Mouse (Mus musculus): Measurements from ENCODE around the gene Fkbp8. TPM values are rescaled to one million over a fixed set of nuclear protein-coding genes. Genes with fewer than 3 reads are reported as not detected.

Gene Fkbp8
- polyA plus RNA-seq (2015; fragmentation: Nextera tagmentation; extraction: Ambion mirVana), result 402 and 462 TPM in 2 replicates

DNA sequence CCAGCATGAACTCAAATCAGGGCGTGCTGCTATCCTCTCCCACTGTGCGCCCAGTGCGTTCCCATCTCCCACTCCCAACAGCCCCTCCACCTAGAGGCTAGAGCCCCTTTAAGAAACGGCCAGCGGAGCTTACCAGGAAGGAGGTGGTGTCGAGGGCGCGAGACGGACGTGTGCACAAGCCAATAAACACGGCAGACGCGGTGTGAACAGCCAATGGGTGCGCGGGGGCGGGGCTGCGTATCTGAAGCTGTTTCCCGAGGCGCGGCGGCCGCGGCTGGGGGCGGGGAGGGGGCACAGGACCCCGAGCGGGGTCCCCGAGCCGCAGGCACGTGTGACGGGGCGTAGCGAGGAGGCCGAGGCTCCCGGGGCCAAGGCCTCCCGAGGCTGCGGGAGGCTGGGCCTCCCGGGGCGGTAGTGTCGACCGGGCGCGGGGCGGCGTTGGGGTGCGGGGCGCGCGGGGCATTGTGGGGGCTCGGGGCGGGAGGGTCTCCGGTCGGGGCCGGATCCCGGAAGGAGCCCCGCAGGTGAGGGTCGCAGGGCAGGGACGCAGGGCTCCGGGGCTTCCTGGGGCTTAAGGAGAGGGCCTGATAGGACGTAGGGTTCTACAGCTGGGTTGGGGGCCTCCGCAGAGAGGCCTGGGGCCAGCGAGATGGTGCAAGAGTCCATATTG, at the start of gene Fkbp8, which contains the start of gene Kxd1:
TSS of gene Fkbp8 (plus strand) at position 213 of the 670 bp plus-strand sequence.
TSS of gene Kxd1 (minus strand) at position 445 of the 670 bp plus-strand sequence.
- under 1% methylated on average over 60 of the region's 61 CpGs for WGBS
- no peaks in the 10 kb centered on the region for H3K27me3 ChIP-seq (replicated peaks; ENCODE audit: control insufficient read depth, insufficient read depth, low read length)
- no peaks in the 10 kb centered on the region for H3K9me3 ChIP-seq (ENCODE audit: control insufficient read depth, low read length)
- H3K27ac ChIP-seq (ENCODE audit: low read length), result peak within 1 kb of the TSS; percentile 79
- H3K4me1 ChIP-seq (replicated peaks; ENCODE audit: control insufficient read depth, insufficient read depth, low read length), result peaks cover 35% of the 10 kb centered on the region
- H3K36me3 ChIP-seq (ENCODE audit: control insufficient read depth, insufficient read depth), result peaks cover 8% of the 10 kb centered on the region
- ATAC-seq, result peak; percentile 95
- H3K4me3 ChIP-seq (replicated peaks; ENCODE audit: low read length), result peak within 1 kb of the TSS; percentile 77
- H3K9ac ChIP-seq (replicated peaks; ENCODE audit: low read depth, low read length), result peak within 1 kb of the TSS; percentile 94
- peak within 1 kb of the TSS; percentile 89 for H3K4me2 ChIP-seq (ENCODE audit: low read length)

DNA sequence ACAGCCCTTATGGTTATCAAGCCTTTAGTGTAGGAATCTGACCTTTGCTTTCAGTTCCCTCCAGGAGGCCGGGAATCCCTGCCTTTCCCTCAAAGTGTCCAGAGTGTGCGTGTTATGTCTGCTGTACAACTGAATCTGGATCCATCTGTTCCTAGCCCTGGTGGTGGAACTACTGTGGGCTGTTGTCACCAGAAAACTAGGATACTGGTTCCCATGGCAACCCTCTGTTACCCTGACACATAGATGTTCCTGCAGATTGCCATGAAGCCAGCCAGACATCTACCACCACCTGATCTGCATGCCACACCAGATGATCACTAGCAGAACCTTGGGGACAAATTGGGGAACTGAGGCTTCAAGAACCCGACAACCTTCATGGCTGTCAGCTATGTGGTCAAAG, 45.6 kb upstream of the Fkbp8 start:
- no peaks in the 10 kb centered on the region for H3K36me3 ChIP-seq (ENCODE audit: control insufficient read depth, insufficient read depth)
- H3K9ac ChIP-seq (replicated peaks; ENCODE audit: low read depth, low read length), result no peak overlapping the region
- H3K9me3 ChIP-seq (ENCODE audit: control insufficient read depth, low read length), result no peaks in the 10 kb centered on the region
- H3K27me3 ChIP-seq (replicated peaks; ENCODE audit: control insufficient read depth, insufficient read depth, low read length), result peaks cover 23% of the 10 kb centered on the region
- H3K27ac ChIP-seq (ENCODE audit: low read length), result no peak overlapping the region
- no peak for ATAC-seq
- H3K4me2 ChIP-seq (ENCODE audit: low read length), result no peak overlapping the region
- peaks cover 15% of the 10 kb centered on the region for H3K4me1 ChIP-seq (replicated peaks; ENCODE audit: control insufficient read depth, insufficient read depth, low read length)
- no peak overlapping the region for H3K4me3 ChIP-seq (replicated peaks; ENCODE audit: low read length)
- WGBS, result 81% methylated on average over 3 of the region's 3 CpGs

DNA sequence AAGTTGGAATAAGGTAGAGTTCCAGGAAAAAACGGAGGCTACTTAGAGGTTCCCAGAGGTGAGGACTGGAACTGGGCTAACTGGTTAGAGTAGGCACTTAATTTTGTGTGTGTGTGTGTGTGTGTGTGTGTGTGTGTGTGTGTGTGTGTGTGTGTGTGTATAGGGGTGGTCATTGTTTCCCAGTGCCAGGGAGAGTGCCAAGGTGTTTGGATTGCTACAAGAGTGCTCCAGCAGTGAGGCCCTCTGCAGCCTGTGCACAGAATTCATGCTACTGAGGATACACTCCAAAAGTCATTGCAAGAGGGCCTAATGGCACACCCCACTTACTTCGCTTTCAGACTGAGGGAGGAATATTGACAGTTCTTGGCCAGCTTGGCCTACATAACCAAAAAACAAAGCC, 44.6 kb upstream of the Fkbp8 start:
- no peaks in the 10 kb centered on the region for H3K36me3 ChIP-seq (ENCODE audit: control insufficient read depth, insufficient read depth)
- ATAC-seq, result no peak
- no peak overlapping the region for H3K4me3 ChIP-seq (replicated peaks; ENCODE audit: low read length)
- H3K9ac ChIP-seq (replicated peaks; ENCODE audit: low read depth, low read length), result no peak overlapping the region
- H3K27ac ChIP-seq (ENCODE audit: low read length), result no peak overlapping the region
- H3K9me3 ChIP-seq (ENCODE audit: control insufficient read depth, low read length), result no peaks in the 10 kb centered on the region
- WGBS, result 69% methylated on average over 2 of the region's 2 CpGs
- peaks cover 11% of the 10 kb centered on the region for H3K4me1 ChIP-seq (replicated peaks; ENCODE audit: control insufficient read depth, insufficient read depth, low read length)
- H3K4me2 ChIP-seq (ENCODE audit: low read length), result no peak overlapping the region
- H3K27me3 ChIP-seq (replicated peaks; ENCODE audit: control insufficient read depth, insufficient read depth, low read length), result peaks cover 26% of the 10 kb centered on the region

DNA sequence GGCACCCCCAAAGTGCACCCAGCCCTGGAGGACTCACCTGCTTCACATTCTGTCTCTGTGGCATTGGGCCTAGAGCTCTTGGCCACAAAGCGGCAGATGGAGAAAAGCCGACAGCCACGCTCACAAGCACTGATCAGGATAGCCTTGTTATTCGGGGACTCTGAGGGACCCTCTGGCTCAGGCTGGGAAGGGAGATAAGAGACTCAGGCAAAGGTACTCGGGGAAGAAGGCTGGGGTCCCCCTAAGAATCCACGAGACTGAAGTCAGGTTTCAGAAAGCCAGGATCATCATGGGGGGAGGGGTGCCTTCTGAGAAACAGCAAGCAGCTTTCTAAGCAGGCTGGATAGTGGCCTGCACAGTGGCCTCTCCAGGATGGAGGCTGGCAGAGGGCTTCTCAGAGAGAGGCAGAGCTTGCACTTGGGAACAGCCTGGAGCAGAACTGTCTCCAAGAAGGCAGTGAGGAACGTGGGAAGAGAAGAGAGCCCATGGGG, 41.3 kb upstream of the Fkbp8 start:
- Histone ChIP-seq H3K27ac (ENCODE audit: low read length) (no peak overlapping the region), H3K4me2 (ENCODE audit: low read length) (peak overlapping the region; percentile 84), H3K9me3 (ENCODE audit: control insufficient read depth, low read length) (no peaks in the 10 kb centered on the region), H3K9ac (replicated peaks; ENCODE audit: low read depth, low read length) (peak overlapping the region; percentile 88; the same call in 1 of the 2 replicates), H3K4me3 (replicated peaks; ENCODE audit: low read length) (peak overlapping the region; percentile 69), H3K27me3 (replicated peaks; ENCODE audit: control insufficient read depth, insufficient read depth, low read length) (peaks cover 55% of the 10 kb centered on the region), H3K4me1 (replicated peaks; ENCODE audit: control insufficient read depth, insufficient read depth, low read length) (peaks cover 23% of the 10 kb centered on the region), H3K36me3 (ENCODE audit: control insufficient read depth, insufficient read depth) (no peaks in the 10 kb centered on the region)
- 52% methylated on average over 7 of the region's 7 CpGs for WGBS
- ATAC-seq, result no peak

DNA sequence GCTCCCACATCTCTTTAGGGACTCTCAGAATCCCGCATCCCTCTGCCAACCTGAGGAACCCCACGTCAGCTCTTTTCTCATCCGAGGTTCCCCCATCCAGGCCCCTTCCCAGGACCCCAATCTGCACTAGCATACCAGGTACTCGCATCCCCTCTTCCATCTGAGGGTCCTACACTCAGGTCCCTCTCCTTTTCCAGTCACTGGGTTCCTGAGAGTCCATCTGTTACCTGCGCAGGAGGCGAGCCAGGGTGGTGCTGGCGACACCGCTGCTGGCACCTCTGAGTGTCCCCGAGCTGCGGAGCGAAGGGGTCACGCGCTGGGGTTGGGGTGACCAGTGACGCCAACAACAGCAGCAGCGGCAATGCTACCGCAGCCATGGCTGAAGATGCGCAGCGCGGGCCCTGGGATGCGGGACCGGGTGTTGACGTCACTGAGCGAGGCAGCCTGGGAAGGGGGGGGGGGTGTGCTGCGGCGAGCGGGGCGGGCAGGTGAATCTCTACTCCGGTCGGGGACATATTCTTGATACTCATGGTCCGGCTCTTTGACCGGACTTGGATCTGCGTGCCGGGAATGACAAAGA, 40.5 kb upstream of the Fkbp8 start, which contains the start of gene Tmem59l:
TSS of gene Tmem59l (minus strand) at position 418 of the 580 bp plus-strand sequence.
- Histone ChIP-seq H3K4me3 (replicated peaks; ENCODE audit: low read length) (peak within 1 kb of the TSS; percentile 69), H3K4me1 (replicated peaks; ENCODE audit: control insufficient read depth, insufficient read depth, low read length) (peaks cover 23% of the 10 kb centered on the region), H3K27ac (ENCODE audit: low read length) (no peak within 1 kb of the TSS), H3K9me3 (ENCODE audit: control insufficient read depth, low read length) (no peaks in the 10 kb centered on the region), H3K36me3 (ENCODE audit: control insufficient read depth, insufficient read depth) (no peaks in the 10 kb centered on the region), H3K27me3 (replicated peaks; ENCODE audit: control insufficient read depth, insufficient read depth, low read length) (peaks cover 63% of the 10 kb centered on the region), H3K4me2 (ENCODE audit: low read length) (peak within 1 kb of the TSS; percentile 84), H3K9ac (replicated peaks; ENCODE audit: low read depth, low read length) (peak within 1 kb of the TSS; percentile 88)
- 2% methylated on average over 33 of the region's 33 CpGs for WGBS
- ATAC-seq, result peak; percentile 70

DNA sequence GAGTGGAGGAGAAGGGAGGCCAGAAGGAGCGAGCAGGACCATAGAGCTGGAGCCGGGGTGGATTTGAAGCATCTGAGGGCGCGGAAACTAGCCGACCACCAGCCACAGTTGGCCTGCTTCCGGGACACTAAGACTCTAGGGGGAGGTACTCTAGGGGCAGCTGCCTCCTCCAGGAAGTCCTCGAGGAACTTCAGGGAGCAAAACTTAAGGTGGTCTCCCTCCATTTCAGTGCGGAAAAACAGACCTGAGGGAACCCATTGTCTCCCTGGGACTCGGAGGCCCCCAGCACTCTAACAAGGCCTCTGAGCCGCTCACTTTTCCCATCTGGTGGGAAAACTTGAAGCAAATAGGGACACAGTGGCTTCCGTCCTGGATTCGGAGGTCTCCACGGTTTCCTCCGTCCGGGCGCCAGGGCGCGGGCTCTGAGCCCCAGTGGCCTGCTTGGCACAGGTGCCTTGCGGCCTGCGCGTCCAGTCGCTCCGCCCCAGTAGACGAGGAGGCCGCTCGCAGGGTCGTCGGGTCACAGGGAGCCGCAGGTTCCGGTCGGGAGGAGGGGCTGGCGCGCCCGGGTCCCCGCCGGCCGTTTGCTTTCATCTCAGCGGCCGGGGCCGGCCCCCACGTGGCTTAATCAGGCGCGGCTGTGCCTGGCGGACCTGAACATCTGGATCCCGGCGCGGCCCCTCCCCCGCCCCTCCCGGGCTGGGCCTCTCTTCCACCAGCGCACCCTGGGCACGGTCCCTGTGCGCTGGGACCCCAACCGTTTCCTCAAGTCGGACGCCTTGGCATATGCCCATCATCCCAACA, 39.3 kb upstream of the Fkbp8 start:
- H3K9me3 ChIP-seq (ENCODE audit: control insufficient read depth, low read length), result no peaks in the 10 kb centered on the region
- H3K27me3 ChIP-seq (replicated peaks; ENCODE audit: control insufficient read depth, insufficient read depth, low read length), result peaks cover 75% of the 10 kb centered on the region
- H3K4me2 ChIP-seq (ENCODE audit: low read length), result peak overlapping the region; percentile 84
- no peak for ATAC-seq
- H3K27ac ChIP-seq (ENCODE audit: low read length), result no peak overlapping the region
- H3K4me3 ChIP-seq (replicated peaks; ENCODE audit: low read length), result peak overlapping the region; percentile 21
- 5% methylated on average over 55 of the region's 55 CpGs for WGBS
- H3K36me3 ChIP-seq (ENCODE audit: control insufficient read depth, insufficient read depth), result no peaks in the 10 kb centered on the region
- H3K4me1 ChIP-seq (replicated peaks; ENCODE audit: control insufficient read depth, insufficient read depth, low read length), result peaks cover 32% of the 10 kb centered on the region
- H3K9ac ChIP-seq (replicated peaks; ENCODE audit: low read depth, low read length), result peak overlapping the region; percentile 1; the same call in 1 of the 2 replicates

DNA sequence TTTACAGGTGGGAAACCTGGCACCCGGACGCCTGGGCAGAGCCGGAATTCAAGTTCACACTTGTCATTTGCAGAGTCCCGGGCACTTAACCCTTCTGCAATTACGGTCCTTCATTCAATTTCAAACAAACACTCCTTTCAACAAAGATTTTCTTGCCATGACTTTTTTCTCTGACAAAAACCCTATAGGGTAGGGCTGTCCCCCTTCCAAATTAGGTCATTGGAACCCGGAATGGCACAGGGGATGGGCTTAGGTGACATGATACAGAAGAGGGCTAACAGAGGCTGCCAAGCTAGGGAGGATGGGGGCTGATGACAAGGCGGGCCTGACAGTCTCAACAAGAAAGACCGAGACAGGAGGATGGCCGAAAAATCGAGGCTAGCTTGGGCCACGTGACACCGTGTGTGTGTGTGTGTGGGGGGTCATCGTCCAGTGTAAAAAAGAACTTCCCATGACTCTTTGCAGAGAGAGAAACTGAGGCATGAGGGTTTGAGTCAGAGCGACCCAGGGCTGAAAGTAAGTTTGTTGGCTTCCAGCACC, 38.5 kb upstream of the Fkbp8 start:
- H3K27ac ChIP-seq (ENCODE audit: low read length), result no peak overlapping the region

DNA sequence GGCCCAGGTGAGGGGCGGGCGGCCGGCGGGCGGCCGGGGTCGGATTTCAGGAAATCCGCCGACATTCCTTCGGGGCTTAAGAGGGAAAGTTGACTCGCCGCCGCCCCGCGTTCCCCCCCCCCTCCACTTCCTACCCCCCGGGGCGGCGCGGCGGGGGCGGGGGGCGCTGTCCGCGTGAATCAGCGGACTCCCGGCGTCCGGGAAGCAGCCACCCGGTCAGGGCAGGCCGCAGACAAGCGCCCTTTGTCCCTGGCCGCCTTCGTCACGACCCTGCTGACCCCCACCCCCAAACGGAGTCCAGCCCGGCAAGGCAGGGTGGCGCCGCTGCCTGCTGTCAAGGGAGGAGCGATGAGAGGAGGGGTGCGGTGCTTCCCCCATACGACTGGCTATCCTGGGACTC, 37.9 kb upstream of the Fkbp8 start:
- WGBS, result 1% methylated on average over 27 of the region's 41 CpGs
- Histone ChIP-seq H3K27me3 (replicated peaks; ENCODE audit: control insufficient read depth, insufficient read depth, low read length) (peaks cover 88% of the 10 kb centered on the region), H3K9ac (replicated peaks; ENCODE audit: low read depth, low read length) (no peak overlapping the region), H3K27ac (ENCODE audit: low read length) (no peak overlapping the region), H3K36me3 (ENCODE audit: control insufficient read depth, insufficient read depth) (no peaks in the 10 kb centered on the region), H3K4me2 (ENCODE audit: low read length) (peak overlapping the region; percentile 17; the same call in 1 of the 2 replicates), H3K4me1 (replicated peaks; ENCODE audit: control insufficient read depth, insufficient read depth, low read length) (peaks cover 43% of the 10 kb centered on the region), H3K9me3 (ENCODE audit: control insufficient read depth, low read length) (no peaks in the 10 kb centered on the region), H3K4me3 (replicated peaks; ENCODE audit: low read length) (no peak overlapping the region)
- ATAC-seq, result no peak

More for the DNA sequence above, 38.5 kb upstream of the Fkbp8 start:
- Histone ChIP-seq H3K36me3 (ENCODE audit: control insufficient read depth, insufficient read depth) (no peaks in the 10 kb centered on the region), H3K9ac (replicated peaks; ENCODE audit: low read depth, low read length) (no peak overlapping the region), H3K4me2 (ENCODE audit: low read length) (0 out of 2 replicates have a peak overlapping the region, but pooled peaks have one; percentile 17), H3K4me3 (replicated peaks; ENCODE audit: low read length) (no peak overlapping the region), H3K9me3 (ENCODE audit: control insufficient read depth, low read length) (no peaks in the 10 kb centered on the region), H3K4me1 (replicated peaks; ENCODE audit: control insufficient read depth, insufficient read depth, low read length) (peaks cover 40% of the 10 kb centered on the region), H3K27me3 (replicated peaks; ENCODE audit: control insufficient read depth, insufficient read depth, low read length) (peaks cover 83% of the 10 kb centered on the region)
- WGBS, result 2% methylated on average over 14 of the region's 14 CpGs
- ATAC-seq, result no peak

Measured in forebrain, embryonic 16.5 days (tissue).